7 mouse cellular contexts compared by ENCODE assay signal in the genomic region with DNA sequence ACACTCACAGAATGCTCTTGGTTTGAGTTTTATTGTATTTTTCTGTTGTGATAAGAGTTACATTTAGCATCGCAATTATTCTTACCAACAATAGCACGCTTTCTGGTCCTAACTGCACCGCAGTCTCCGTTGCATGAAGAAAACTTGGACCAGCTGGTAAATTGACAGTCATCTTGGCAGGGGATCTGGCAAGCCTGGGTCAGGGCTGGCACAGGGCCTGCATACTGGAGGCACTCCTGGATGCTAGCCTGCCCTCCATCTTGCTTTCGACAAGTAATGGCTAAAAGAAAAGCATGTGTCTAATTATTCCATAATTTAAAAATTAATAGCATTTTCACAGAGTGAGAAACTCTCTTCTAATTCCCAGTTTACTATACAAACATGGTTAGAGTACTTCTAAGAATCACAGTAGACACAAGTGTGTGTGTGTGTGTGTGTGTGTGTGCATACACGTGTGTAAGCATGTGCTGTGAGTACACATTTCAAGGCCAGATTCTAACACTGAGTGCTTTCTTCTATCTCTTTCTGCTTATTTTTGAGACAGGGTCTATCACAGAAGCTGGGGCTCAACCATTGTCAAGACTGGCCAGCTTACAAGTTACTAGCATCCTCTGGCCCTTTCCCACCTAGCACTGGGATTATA.
A peak's percentile ranks its signal among the peaks of the same experiment; 100 is the strongest.
DNase-seq lines count a peak whose midpoint lies in the region; ATAC-seq lines count a peak whose summit lies in the region.

No protein-coding gene starts in this region.

- DNase-seq in ovary, postnatal 10 days (ENCODE audit: low spot score): peak; percentile 17
- no peak for DNase-seq in ovary, adult 18-20 months (ENCODE audit: low spot score)
- DNase-seq in cerebellum, postnatal 36 days: peak; percentile 92 to 96
- DNase-seq in kidney, adult 9 months: peak; percentile 52
- DNase-seq in left cerebral cortex, postnatal 4 days: peak; percentile 96
- DNase-seq in embryo, embryonic 9.5 days (ENCODE audit: extremely low spot score): no peak

- intact Hi-C loops in left cerebral cortex, postnatal 4 days (cut with DNase I): no loop called here

- no peak for ATAC-seq in activated CD4-positive, CD25-positive, alpha-beta regulatory T cell, adult 4 months

Comparison
In these comparisons a context has a peak if more than half of its experiments do, and no peak if none do; other contexts are left out.
1. DNase-seq: peak in ovary, postnatal 10 days (single experiment), cerebellum, postnatal 36 days (2 of 2), kidney, adult 9 months (single experiment) and left cerebral cortex, postnatal 4 days (single experiment); none in ovary, adult 18-20 months (single experiment) and embryo, embryonic 9.5 days (single experiment).